Mouse (Mus musculus) midbrain, embryonic 15.5 days (tissue): ENCODE results near the gene Sclt1. TPM values are rescaled to one million over a fixed set of nuclear protein-coding genes. Genes with fewer than 3 reads are reported as not detected.

Experiments
- ATAC-seq: fragments of 200-750 bp; cut with Nextera tagmentation; replicated peaks from 2 replicates; pipeline ENCODE4 v1.8.0; 2017; ENCODE audit warnings: moderate TSS enrichment
- H3K27ac ChIP-seq: fragments of 300-500 bp; sonication (generic); 2 replicates; pipeline ENCODE4 v1.5.1; 2015; ENCODE audit warnings: mild to moderate bottlenecking, inconsistent platforms
- H3K27me3 ChIP-seq: fragments of 300-500 bp; sonication (generic); replicated peaks from 2 replicates; pipeline ENCODE4 v1.6.1; 2015; ENCODE audit warnings: inconsistent platforms
- H3K36me3 ChIP-seq: fragments of 300-500 bp; sonication (generic); replicated peaks from 2 replicates; pipeline ENCODE4 v1.6.1; 2015; ENCODE audit warnings: inconsistent platforms
- H3K4me1 ChIP-seq: fragments of 300-500 bp; sonication (generic); 2 replicates; pipeline ENCODE4 v1.6.1; 2015; ENCODE audit warnings: inconsistent platforms
- H3K4me2 ChIP-seq: fragments of 300-500 bp; sonication (generic); 2 replicates; pipeline ENCODE4 v1.6.1; 2015; ENCODE audit warnings: inconsistent platforms, mild to moderate bottlenecking, moderate library complexity
- H3K4me3 ChIP-seq: fragments of 300-500 bp; sonication (generic); 2 replicates; pipeline ENCODE4 v1.5.1; 2015; ENCODE audit warnings: mild to moderate bottlenecking, inconsistent platforms
- H3K9ac ChIP-seq: fragments of 300-500 bp; sonication (generic); 2 replicates; pipeline ENCODE4 v1.6.1; 2015; ENCODE audit warnings: mild to moderate bottlenecking, inconsistent platforms
- H3K9me3 ChIP-seq: fragments of 300-500 bp; sonication (generic); 2 replicates; pipeline ENCODE4 v1.6.1; 2016; ENCODE audit warnings: inconsistent platforms
- WGBS: fragments of 180-500 bp; shearing (Covaris S2); methylation state at CpG from one replicate; pipeline ENCODE4 v1.1.7; 2015; ENCODE audit warnings: mixed read lengths; 5-methylcytosine and 5-hydroxymethylcytosine counted together
- polyA plus RNA-seq: library from polyadenylated mRNA; unstranded; fragments of >200 nt; fragmentation: Nextera tagmentation; extraction: Ambion mirVana; gene quantifications from 2 replicates; pipeline ENCODE4 v1.2.1, GENCODE M21; 2015

The Sclt1 gene
- polyA plus RNA-seq, 1 experiment from 2014 or later = 20.9 TPM

GRCm38 (mm10) chr3:41591651-41592170 lies 150.6 kb downstream of the Sclt1 start:
- no peak for ATAC-seq
- H3K27me3 ChIP-seq = no peaks in the 10 kb centered on the region
- no peaks in the 10 kb centered on the region for H3K9me3 ChIP-seq
- H3K4me3 ChIP-seq = no peak overlapping the region
- H3K27ac ChIP-seq = no peak overlapping the region
- whole genome bisulfite sequencing = 96% methylated on average over 14 of the region's 14 CpGs
- H3K36me3 ChIP-seq = peaks cover 6% of the 10 kb centered on the region; the same call in 1 of the 2 replicates
- no peak overlapping the region for H3K9ac ChIP-seq
- H3K4me1 ChIP-seq = no peaks in the 10 kb centered on the region
- H3K4me2 ChIP-seq = no peak overlapping the region

- Histone ChIP-seq H3K9me3 (no peaks in the 10 kb centered on the region), H3K4me1 (no peaks in the 10 kb centered on the region), H3K4me3 (no peak overlapping the region), H3K36me3 (0 out of 2 replicates have a peak, but pooled peaks cover 6% of the 10 kb centered on the region), H3K27ac (no peak overlapping the region), H3K4me2 (no peak overlapping the region), H3K27me3 (no peaks in the 10 kb centered on the region), H3K9ac (no peak overlapping the region)
- 94% methylated on average over 20 of the region's 20 CpGs for WGBS
- ATAC-seq = no peak
These were observed 151.4 kb downstream of the Sclt1 start for GRCm38 (mm10) chr3:41590695-41591559.

GRCm38 (mm10) chr3:41589988-41590387 lies 152.3 kb downstream of the Sclt1 start:
- no peak overlapping the region for H3K4me2 ChIP-seq
- no peaks in the 10 kb centered on the region for H3K9me3 ChIP-seq
- ATAC-seq = no peak
- WGBS = 94% methylated on average over 4 of the region's 4 CpGs
- H3K9ac ChIP-seq = no peak overlapping the region
- H3K4me3 ChIP-seq = no peak overlapping the region
- no peak overlapping the region for H3K27ac ChIP-seq
- no peaks in the 10 kb centered on the region for H3K4me1 ChIP-seq
- no peaks in the 10 kb centered on the region for H3K27me3 ChIP-seq
- 0 out of 2 replicates have a peak, but pooled peaks cover 6% of the 10 kb centered on the region for H3K36me3 ChIP-seq

GRCm38 (mm10) chr3:41589246-41589914 lies 152.9 kb downstream of the Sclt1 start:
- Histone ChIP-seq H3K4me2 (no peak overlapping the region), H3K4me1 (no peaks in the 10 kb centered on the region), H3K27me3 (no peaks in the 10 kb centered on the region), H3K9ac (no peak overlapping the region), H3K9me3 (no peaks in the 10 kb centered on the region), H3K36me3 (0 out of 2 replicates have a peak, but pooled peaks cover 6% of the 10 kb centered on the region), H3K4me3 (no peak overlapping the region), H3K27ac (no peak overlapping the region)
- ATAC-seq = no peak
- 87% methylated on average over 19 of the region's 19 CpGs for WGBS

- Histone ChIP-seq H3K9me3 (no peaks in the 10 kb centered on the region), H3K4me2 (no peak overlapping the region), H3K4me3 (no peak overlapping the region), H3K27me3 (no peaks in the 10 kb centered on the region), H3K4me1 (no peaks in the 10 kb centered on the region), H3K27ac (no peak overlapping the region), H3K9ac (no peak overlapping the region), H3K36me3 (no peaks in the 10 kb centered on the region)
- WGBS = 74% methylated on average over 8 of the region's 8 CpGs
- ATAC-seq = no peak
These were observed 153.8 kb downstream of the Sclt1 start for GRCm38 (mm10) chr3:41588495-41588894.

GRCm38 (mm10) chr3:41587588-41587987 lies 154.7 kb downstream of the Sclt1 start:
- Histone ChIP-seq H3K4me1 (no peaks in the 10 kb centered on the region; the same call in 1 of the 2 replicates), H3K27me3 (no peaks in the 10 kb centered on the region), H3K4me3 (no peak overlapping the region), H3K36me3 (no peaks in the 10 kb centered on the region), H3K9ac (no peak overlapping the region), H3K9me3 (no peaks in the 10 kb centered on the region), H3K27ac (no peak overlapping the region), H3K4me2 (no peak overlapping the region)
- ATAC-seq = no peak
- WGBS = 72% methylated on average over 6 of the region's 6 CpGs

GRCm38 (mm10) chr3:41586917-41587316 lies 155.4 kb downstream of the Sclt1 start:
- Histone ChIP-seq H3K4me1 (peaks cover 2% of the 10 kb centered on the region; the same call in 1 of the 2 replicates), H3K9ac (no peak overlapping the region), H3K9me3 (no peaks in the 10 kb centered on the region), H3K36me3 (no peaks in the 10 kb centered on the region), H3K27ac (no peak overlapping the region), H3K4me3 (no peak overlapping the region), H3K27me3 (no peaks in the 10 kb centered on the region), H3K4me2 (no peak overlapping the region)
- WGBS = 86% methylated on average over 7 of the region's 7 CpGs
- ATAC-seq = no peak

- WGBS = 79% methylated on average over 6 of the region's 6 CpGs
- H3K4me2 ChIP-seq = no peak overlapping the region
- H3K4me1 ChIP-seq = peaks cover 8% of the 10 kb centered on the region
- no peaks in the 10 kb centered on the region for H3K27me3 ChIP-seq
- no peak overlapping the region for H3K9ac ChIP-seq
- no peak for ATAC-seq
- H3K36me3 ChIP-seq = no peaks in the 10 kb centered on the region
- H3K27ac ChIP-seq = no peak overlapping the region
- H3K9me3 ChIP-seq = no peaks in the 10 kb centered on the region
- H3K4me3 ChIP-seq = no peak overlapping the region
These were observed 156.0 kb downstream of the Sclt1 start for GRCm38 (mm10) chr3:41586330-41586729.

- no peak for ATAC-seq
- no peak overlapping the region for H3K4me2 ChIP-seq
- H3K9me3 ChIP-seq = no peaks in the 10 kb centered on the region
- no peak overlapping the region for H3K4me3 ChIP-seq
- H3K4me1 ChIP-seq = peaks cover 16% of the 10 kb centered on the region
- no peaks in the 10 kb centered on the region for H3K36me3 ChIP-seq
- no peaks in the 10 kb centered on the region for H3K27me3 ChIP-seq
- no peak overlapping the region for H3K9ac ChIP-seq
- no peak overlapping the region for H3K27ac ChIP-seq
- WGBS = 75% methylated on average over 5 of the region's 5 CpGs
These were observed 156.8 kb downstream of the Sclt1 start for GRCm38 (mm10) chr3:41585548-41585947.

GRCm38 (mm10) chr3:41583621-41584020 lies 158.7 kb downstream of the Sclt1 start:
- peaks cover 19% of the 10 kb centered on the region for H3K4me1 ChIP-seq
- H3K9me3 ChIP-seq = no peaks in the 10 kb centered on the region
- WGBS = 61% methylated on average over 4 of the region's 4 CpGs
- no peak overlapping the region for H3K27ac ChIP-seq
- no peak overlapping the region for H3K9ac ChIP-seq
- ATAC-seq = no peak
- H3K4me2 ChIP-seq = no peak overlapping the region
- no peak overlapping the region for H3K4me3 ChIP-seq
- no peaks in the 10 kb centered on the region for H3K27me3 ChIP-seq
- H3K36me3 ChIP-seq = no peaks in the 10 kb centered on the region

- Histone ChIP-seq H3K9me3 (no peaks in the 10 kb centered on the region), H3K27ac (no peak overlapping the region), H3K36me3 (no peaks in the 10 kb centered on the region), H3K4me1 (peaks cover 22% of the 10 kb centered on the region), H3K4me3 (no peak overlapping the region), H3K27me3 (no peaks in the 10 kb centered on the region), H3K9ac (no peak overlapping the region), H3K4me2 (no peak overlapping the region)
- WGBS = 86% methylated on average over 14 of the region's 14 CpGs
- ATAC-seq = no peak
These were observed 159.2 kb downstream of the Sclt1 start for GRCm38 (mm10) chr3:41583092-41583491.

- WGBS = 80% methylated on average over 7 of the region's 7 CpGs
- Histone ChIP-seq H3K36me3 (no peaks in the 10 kb centered on the region), H3K4me3 (no peak overlapping the region), H3K9me3 (no peaks in the 10 kb centered on the region), H3K27me3 (no peaks in the 10 kb centered on the region), H3K4me1 (peaks cover 22% of the 10 kb centered on the region), H3K4me2 (no peak overlapping the region), H3K9ac (no peak overlapping the region), H3K27ac (no peak overlapping the region)
- ATAC-seq = no peak
These were observed 160.1 kb downstream of the Sclt1 start for GRCm38 (mm10) chr3:41582256-41582655.
